Mouse (Mus musculus) left cerebral cortex, adult 2 months (tissue): ENCODE data around the gene Dlgap4. TPM values are rescaled to one million over a fixed set of nuclear protein-coding genes. Genes with fewer than 3 reads are reported as not detected.

ENCODE experiments used
- DNase-seq, 2 experiments: peaks; one replicate each; pipeline ENCODE4 v3.0.0; 2021 to 2022; ENCODE audit warnings: low spot score in 2 of 2, mixed read lengths in 1 of 2; ENCODE audit errors: extremely low spot score in 1 of 2
- H3K27ac ChIP-seq: fragments of 200-600 bp; 2 replicates; pipeline ENCODE4 v1.8.1; 2022
- H3K4me3 ChIP-seq: fragments of 200-600 bp; 2 replicates; pipeline ENCODE4 v1.8.1; 2022
- CTCF ChIP-seq: fragments of 200-600 bp; IDR thresholded peaks from 2 replicates; pipeline ENCODE4 v1.8.1; 2022; ENCODE audit warnings: antibody characterized with exemption, mild to moderate bottlenecking, moderate library complexity
- intact Hi-C: fragments of 180-260 bp; cut with DNase I; formaldehyde crosslinking; loops from one replicate; pipeline ENCODE4 v1.15.1; 2025
- total RNA-seq, 2 experiments: library from RNA; stranded (reverse); gene quantifications; 2 replicates each; pipeline ENCODE4 v1.2.3; 2021

The Dlgap4 gene
- total RNA-seq, 2 experiments from 2014 or later = 248 to 254 TPM

DNA sequence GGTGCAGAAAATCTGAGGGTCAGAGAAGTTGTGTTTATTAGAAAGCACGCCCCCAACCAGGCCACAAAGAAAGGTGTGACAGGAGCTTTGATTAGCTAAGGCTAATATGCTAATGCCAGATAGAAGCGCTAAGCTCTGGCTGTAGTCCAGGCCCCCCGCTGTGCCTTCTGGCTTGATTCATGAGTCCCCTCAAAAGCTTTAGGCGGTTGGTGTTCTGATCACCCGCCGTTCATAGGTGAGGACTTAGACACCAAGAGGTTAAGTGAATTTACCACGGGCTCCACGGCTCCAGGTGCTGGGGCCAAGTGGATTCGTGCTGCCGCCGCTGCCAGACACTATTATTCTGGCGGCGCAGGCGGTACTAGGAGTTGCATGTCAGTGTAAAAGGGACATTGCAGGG lies 75.1 kb downstream of the Dlgap4 start:
- no peak for DNase-seq
- TF ChIP-seq CTCF = no peak
- intact Hi-C loops = no loop called here
- Histone ChIP-seq H3K27ac (no peak overlapping the region), H3K4me3 (no peak overlapping the region)

DNA sequence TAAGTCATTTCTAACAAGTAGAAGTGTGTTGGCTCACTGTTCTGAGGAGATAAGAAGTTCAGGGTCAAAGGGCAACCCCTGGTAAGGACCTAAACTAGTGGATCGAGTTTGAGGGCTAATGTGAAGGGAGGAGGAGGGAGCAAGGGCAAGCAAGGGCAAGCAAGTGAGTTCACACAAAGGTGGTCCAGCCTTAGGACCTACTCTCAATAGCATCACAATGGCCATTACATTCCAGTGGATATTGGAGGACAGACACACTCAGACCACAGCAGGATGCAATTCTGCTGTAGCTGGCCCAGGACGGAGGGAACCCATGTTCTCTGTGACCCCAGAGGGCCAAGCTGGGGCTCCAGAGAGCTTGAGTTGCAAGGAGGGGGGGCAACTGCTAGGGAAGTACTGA lies 77.3 kb downstream of the Dlgap4 start:
- Histone ChIP-seq H3K27ac (no peak overlapping the region), H3K4me3 (no peak overlapping the region)
- intact Hi-C loops = no loop called here
- TF ChIP-seq CTCF = no peak
- no peak for DNase-seq

DNA sequence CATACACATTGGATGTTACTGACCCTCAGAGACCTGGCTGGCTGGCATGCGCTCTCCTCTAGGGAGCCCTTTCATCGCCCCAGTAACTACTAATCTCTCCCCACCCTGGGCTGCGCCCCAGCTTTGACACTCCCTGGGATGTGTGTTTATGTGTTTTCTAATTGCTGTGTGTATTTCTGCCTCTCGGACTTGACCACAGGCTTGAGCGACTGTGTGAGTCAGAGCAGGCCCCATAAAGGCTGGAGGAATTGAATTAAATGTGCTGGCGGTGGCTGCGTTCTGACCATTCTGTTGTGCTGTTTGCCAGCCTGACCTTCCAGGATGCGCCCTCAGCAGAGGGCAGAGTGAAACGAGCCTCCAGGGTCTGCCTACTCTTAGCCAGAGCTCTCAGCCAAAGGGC lies 78.2 kb downstream of the Dlgap4 start:
- TF ChIP-seq CTCF = no peak
- DNase-seq = no peak
- Histone ChIP-seq H3K4me3 (no peak overlapping the region), H3K27ac (no peak overlapping the region)
- intact Hi-C loops = no loop called here

DNA sequence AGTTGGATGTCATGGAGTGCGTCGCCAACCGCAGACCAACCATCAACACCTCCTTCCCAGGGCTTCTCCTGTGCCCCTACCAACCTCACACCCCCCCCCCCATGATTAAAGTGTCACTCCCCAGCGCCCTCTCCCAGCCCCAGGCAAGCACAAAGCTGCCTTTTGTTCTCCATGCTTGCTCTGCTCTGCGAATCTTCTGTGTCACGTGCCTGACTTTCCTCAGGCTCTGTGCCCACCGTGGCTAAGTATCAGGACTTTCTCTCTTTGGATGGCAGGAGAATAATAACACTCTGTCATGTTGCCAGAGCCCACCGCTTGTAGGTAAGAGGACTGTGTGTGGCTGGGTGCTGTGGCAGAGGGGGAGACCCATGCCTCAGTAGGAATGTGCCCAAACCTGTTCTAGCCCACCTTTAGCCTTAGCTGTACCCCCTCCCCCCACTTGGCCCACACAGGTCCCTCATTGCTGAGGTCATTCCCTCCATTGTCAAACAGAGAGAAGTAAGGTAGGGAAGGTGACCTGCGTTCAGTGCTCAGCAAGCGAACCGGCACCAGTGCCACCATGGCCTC lies 79.8 kb downstream of the Dlgap4 start:
- no peak for TF ChIP-seq CTCF
- no peak for DNase-seq
- no peak overlapping the region for H3K27ac ChIP-seq
- intact Hi-C loops = no loop called here
- H3K4me3 ChIP-seq = no peak overlapping the region

DNA sequence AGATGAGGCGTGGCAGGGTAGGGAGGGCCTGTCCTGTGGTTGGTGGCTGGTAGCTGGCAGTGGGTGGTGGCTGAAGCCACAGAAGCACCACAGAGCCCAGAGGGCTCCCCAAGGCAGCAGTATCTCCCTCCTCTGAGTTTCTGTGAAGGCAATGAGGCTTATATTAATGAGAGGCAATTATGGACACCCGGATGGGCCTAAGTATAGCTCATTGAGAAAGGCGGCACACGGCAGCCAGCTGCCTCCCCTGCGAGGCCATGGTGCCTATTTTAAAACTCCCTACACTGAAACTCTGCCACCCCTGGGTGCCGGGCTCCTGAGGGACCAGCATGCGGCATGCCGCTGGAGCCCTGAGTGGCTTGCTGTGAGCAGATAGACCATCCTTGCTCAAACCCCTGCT lies 83.8 kb downstream of the Dlgap4 start:
- no peak for DNase-seq
- intact Hi-C loops = no loop called here
- TF ChIP-seq CTCF = no peak
- H3K27ac ChIP-seq = peak overlapping the region; percentile 36; the same call in 1 of the 2 replicates
- H3K4me3 ChIP-seq = no peak overlapping the region

DNA sequence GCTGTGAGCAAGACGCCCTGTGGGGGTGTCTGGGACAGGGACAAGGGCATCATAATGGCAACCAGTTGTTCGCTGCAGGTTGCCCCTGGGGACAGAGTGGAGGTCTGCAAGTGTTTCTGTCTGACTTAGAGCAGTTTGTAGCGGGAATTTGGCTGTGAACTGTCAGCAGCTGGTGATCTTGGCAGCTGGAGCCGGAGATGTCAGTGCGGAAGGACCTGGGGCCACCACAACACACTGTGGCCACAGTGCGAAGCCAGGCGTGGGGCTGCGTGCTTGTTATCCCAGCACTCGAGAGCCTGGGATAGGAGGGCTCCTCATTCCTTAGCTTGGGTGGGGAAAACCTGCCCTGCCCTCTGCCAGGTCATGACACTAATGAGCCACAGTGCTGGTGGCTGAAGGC lies 84.7 kb downstream of the Dlgap4 start:
- H3K27ac ChIP-seq = no peak overlapping the region
- no peak for DNase-seq
- no peak overlapping the region for H3K4me3 ChIP-seq
- TF ChIP-seq CTCF = no peak
- intact Hi-C loops = no loop called here

DNA sequence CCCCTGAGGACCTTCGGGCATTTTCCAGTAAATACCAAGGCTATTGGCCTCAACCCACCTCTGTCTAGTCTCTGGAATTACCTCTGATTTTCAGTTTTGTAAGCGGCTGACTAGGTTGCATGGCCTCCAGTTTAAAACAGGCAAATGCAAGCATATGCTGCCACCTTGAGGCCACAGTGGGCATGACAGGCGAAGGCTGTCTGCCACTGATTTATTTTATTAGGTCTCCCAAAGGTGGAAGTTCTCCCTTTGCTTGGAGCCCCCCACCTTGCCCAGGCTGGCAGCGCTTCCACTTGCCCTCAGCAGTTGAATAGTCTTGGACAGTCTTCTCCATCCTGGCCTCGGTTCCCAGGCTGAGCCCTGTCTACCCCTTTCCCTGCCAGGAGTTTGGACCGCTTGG lies 92.0 kb downstream of the Dlgap4 start:
- H3K4me3 ChIP-seq = no peak overlapping the region
- intact Hi-C loops = loop anchor here (1.0 to 10.0 kb wide), 5 partner anchors 92 to 391 kb away; partner anchors contain the start of genes Aar2, Cnbd2, Dlgap4 and Scand1
- peak; percentile 99 for TF ChIP-seq CTCF
- DNase-seq = peak; percentile 75 to 89
- no peak overlapping the region for H3K27ac ChIP-seq

DNA sequence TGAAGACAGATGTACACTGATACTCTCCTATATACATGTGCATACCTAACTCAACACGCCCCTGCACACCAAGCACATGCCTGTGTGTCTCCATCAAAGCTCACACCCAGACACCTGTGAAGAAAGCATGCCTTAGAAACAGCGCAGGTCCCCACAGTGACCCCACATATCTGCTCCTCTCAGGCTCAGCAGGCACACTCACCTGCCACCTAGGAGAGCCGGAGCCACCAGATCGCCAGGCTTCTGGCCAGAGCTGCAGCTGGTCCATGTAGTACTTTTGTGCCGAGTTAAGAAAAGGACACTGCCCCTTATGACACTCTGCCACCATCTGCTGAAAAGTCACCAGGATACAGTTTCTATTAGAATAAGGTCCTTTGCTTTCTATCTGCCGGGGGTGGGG lies 103.2 kb downstream of the Dlgap4 start:
- intact Hi-C loops = loop anchor here (2.0 kb wide), 1 partner anchor 52 kb away; no protein-coding TSS in a partner anchor
- TF ChIP-seq CTCF = no peak
- H3K27ac ChIP-seq = 0 out of 2 replicates have a peak overlapping the region, but pooled peaks have one; percentile 61
- no peak overlapping the region for H3K4me3 ChIP-seq
- no peak for DNase-seq

DNA sequence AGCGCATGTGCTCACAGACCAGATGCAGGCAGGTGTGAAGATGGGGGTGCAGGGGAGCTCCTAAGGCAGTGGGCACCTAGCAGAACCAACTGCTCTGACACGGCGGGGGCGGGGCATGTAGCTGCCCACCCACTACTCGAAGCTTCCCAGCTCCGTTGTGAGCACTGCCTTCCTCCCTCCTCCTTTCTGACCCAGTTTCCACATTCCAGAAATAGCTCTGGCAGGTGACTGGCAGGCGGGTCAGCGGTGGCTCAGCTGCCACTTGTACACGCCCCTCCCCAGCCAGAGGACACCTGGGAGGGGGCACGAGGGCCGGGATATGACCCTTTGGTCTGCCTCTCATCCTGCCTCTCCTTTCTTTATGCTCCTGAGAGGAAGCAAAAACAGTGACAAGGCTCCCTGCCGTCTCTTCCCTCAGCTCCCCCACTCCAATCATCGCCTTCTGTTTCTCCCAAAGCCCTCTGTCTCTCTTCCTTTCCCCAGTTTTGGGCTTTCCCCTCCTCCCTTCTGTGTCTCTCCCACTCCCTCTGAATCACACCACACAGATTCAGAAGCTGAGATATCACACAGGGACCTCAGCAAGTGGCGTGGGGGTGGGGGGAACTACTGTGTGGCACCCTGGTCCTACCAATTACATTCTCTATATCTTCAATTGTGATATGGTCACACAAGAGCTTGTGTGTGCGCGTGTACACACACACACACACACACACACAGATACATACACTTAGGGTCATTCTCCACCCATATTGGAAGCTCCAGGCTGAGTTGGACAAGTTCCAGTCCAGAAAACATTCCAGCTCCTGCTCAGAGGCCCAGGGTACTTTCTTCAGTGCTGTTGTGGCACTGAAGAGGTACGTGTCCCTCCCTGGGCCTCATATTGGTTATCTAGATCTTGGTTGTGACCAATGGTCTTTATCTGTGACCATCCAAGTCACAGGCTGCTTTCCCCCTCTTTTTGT lies 104.1 kb downstream of the Dlgap4 start:
- Histone ChIP-seq H3K4me3 (no peak overlapping the region), H3K27ac (peak overlapping the region; percentile 83)
- peak; percentile 75 to 77 for DNase-seq
- TF ChIP-seq CTCF = no peak
- intact Hi-C loops = loop anchor here (2.0 kb wide), 1 partner anchor 53 kb away; no protein-coding TSS in a partner anchor

DNA sequence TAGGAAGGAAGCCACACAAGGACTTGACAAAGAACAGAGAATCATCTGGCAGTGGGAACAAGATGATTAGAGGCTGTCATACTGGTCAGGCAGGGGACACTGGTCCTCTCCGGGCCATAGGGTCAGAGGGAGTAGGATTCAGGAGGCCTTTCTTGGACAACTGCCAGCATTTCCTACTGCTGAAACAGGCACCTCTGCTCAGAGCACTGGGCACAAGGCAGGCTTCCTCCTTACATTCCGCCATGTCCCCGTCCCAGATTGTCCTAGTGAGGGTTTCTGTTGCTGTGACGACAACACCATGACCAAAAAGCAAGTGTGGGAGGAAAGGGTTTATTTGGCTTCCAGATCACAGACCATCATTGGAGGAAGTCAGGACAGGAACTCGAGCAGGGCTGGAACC lies 105.3 kb downstream of the Dlgap4 start:
- TF ChIP-seq CTCF = no peak
- DNase-seq = no peak
- Histone ChIP-seq H3K4me3 (no peak overlapping the region), H3K27ac (peak overlapping the region; percentile 21; the same call in 1 of the 2 replicates)
- intact Hi-C loops = no loop called here

DNA sequence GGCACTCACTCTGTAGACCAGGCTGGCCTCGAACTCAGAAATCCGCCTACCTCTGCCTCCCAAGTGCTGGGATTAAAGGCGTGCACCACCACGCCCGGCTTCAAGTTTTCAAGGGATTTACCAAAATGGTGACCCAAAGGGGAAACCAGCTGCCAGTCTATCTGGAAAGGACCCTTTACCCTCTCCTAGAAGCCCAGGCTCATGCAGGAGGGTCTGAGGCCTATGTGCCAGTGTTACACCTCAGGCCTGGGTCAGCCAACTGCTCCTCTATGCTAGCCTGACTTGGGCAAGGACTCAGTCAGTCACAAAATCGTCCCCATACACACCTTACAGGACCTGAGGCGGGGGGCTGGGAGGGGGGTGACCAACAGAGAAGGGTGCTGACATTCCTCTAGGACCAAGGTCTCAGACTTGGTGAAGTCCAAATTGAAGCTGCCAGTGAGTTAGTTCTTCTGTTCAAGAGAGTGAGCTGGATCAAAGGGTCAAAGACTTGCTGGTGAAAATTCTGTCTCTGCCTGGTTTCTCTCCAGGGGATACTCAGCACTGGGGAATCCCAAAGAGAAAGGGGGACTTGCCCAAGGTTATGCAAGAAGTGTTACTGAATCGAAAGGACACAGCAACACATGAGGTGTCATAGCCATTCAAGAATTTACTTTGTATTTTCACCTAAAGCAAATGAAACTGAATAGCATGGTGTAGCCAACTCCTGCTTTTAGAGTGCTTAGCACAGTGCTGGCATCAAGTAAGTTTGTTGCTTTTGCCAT lies 106.2 kb downstream of the Dlgap4 start:
- Histone ChIP-seq H3K27ac (peak overlapping the region; percentile 96), H3K4me3 (peak overlapping the region; percentile 75)
- no peak for DNase-seq
- intact Hi-C loops = loop anchor here (5.0 kb wide), 1 partner anchor 143 kb away; the partner anchor contains the start of gene Rab5if
- no peak for TF ChIP-seq CTCF
